Mouse (Mus musculus) lung, postnatal 0 days (tissue): Measurements from ENCODE around the gene Sparc. TPM values are rescaled to one million over a fixed set of nuclear protein-coding genes. Genes with fewer than 3 reads are reported as not detected.
A peak's percentile ranks its signal among the peaks of the same experiment; 100 is the strongest.

ENCODE experiments used
- ATAC-seq: fragments of 200-750 bp; cut with Nextera tagmentation; 2 replicates; pipeline ENCODE4 v1.8.0; 2017; ENCODE audit warnings: moderate library complexity
- DNase-seq: peaks from one replicate; pipeline ENCODE4 v3.0.0-alpha.2; 2016; ENCODE audit warnings: low spot score
- H3K27ac ChIP-seq: fragments of 300-500 bp; sonication (generic); 2 replicates; pipeline ENCODE4 v1.5.1; 2014; ENCODE audit warnings: antibody characterized with exemption, mild to moderate bottlenecking, low read length, mixed read lengths
- H3K27me3 ChIP-seq: fragments of 300-500 bp; sonication (generic); replicated peaks from 2 replicates; pipeline ENCODE4 v1.6.1; 2014; ENCODE audit warnings: low read length, mixed read lengths; ENCODE audit not compliant: insufficient read depth
- H3K36me3 ChIP-seq: fragments of 300-500 bp; sonication (generic); 2 replicates; pipeline ENCODE4 v1.6.1; 2014; ENCODE audit warnings: low read length, mixed read lengths; ENCODE audit not compliant: insufficient read depth
- H3K4me1 ChIP-seq: fragments of 300-500 bp; sonication (generic); 2 replicates; pipeline ENCODE4 v1.6.1; 2014; ENCODE audit warnings: antibody characterized with exemption, low read depth, low read length, mixed read lengths; ENCODE audit not compliant: insufficient read depth
- H3K4me2 ChIP-seq: fragments of 300-500 bp; sonication (generic); replicated peaks from 2 replicates; pipeline ENCODE4 v1.6.1; 2014; ENCODE audit warnings: low read depth, mild to moderate bottlenecking, low read length, moderate library complexity, mixed read lengths
- H3K4me3 ChIP-seq: fragments of 300-500 bp; sonication (generic); 2 replicates; pipeline ENCODE4 v1.5.1; 2014; ENCODE audit warnings: low read depth, low read length
- H3K9ac ChIP-seq: fragments of 300-500 bp; sonication (generic); replicated peaks from 2 replicates; pipeline ENCODE4 v1.6.1; 2014; ENCODE audit warnings: low read depth, mild to moderate bottlenecking
- H3K9me3 ChIP-seq: fragments of 300-500 bp; sonication (generic); 2 replicates; pipeline ENCODE4 v1.6.1; 2016; ENCODE audit warnings: low read length, mixed read lengths
- CTCF ChIP-seq: IDR thresholded peaks from 2 replicates; pipeline ENCODE4 v1.5.1; 2016; ENCODE audit warnings: antibody characterized with exemption, mild to moderate bottlenecking
- EP300 ChIP-seq: IDR thresholded peaks from 2 replicates; pipeline ENCODE4 v1.6.1; 2016; ENCODE audit warnings: antibody characterized with exemption, mild to moderate bottlenecking, control low read depth
- WGBS: fragments of 180-500 bp; shearing (Covaris S2); extraction: QIAGEN DNeasy Blood & Tissue Kit; methylation state at CpG from one replicate; pipeline ENCODE4 v1.1.7; 2014; 5-methylcytosine and 5-hydroxymethylcytosine counted together
- polyA plus RNA-seq: library from polyadenylated mRNA; unstranded; fragments of >200 nt; fragmentation: Nextera tagmentation; extraction: Ambion mirVana; gene quantifications from 2 replicates; pipeline ENCODE4 v1.2.1, GENCODE M21; 2015

Gene Sparc
- polyA plus RNA-seq, 1 experiment from 2014 or later, result 3,486 TPM

GRCm38 (mm10) chr11:55446579-55446978, 23.6 kb upstream of the Sparc start:
- Histone ChIP-seq H3K9ac (no peak overlapping the region), H3K27me3 (no peaks in the 10 kb centered on the region), H3K4me2 (no peak overlapping the region), H3K27ac (peak overlapping the region; percentile 32; the same call in 1 of the 2 replicates), H3K4me3 (no peak overlapping the region), H3K4me1 (no peaks in the 10 kb centered on the region), H3K36me3 (peaks cover 19% of the 10 kb centered on the region; the same call in 1 of the 2 replicates), H3K9me3 (no peaks in the 10 kb centered on the region)
- WGBS, result 18% methylated on average over 4 of the region's 4 CpGs
- ATAC-seq (peak; percentile 80), DNase-seq (peak; percentile 94)
- TF ChIP-seq EP300, result no peak
- TF ChIP-seq CTCF, result peak; percentile 97

GRCm38 (mm10) chr11:55444772-55445171, 21.8 kb upstream of the Sparc start:
- peaks cover 16% of the 10 kb centered on the region; the same call in 1 of the 2 replicates for H3K36me3 ChIP-seq
- H3K9me3 ChIP-seq, result no peaks in the 10 kb centered on the region
- no peak overlapping the region for H3K9ac ChIP-seq
- H3K27me3 ChIP-seq, result no peaks in the 10 kb centered on the region
- no peak for TF ChIP-seq EP300
- TF ChIP-seq CTCF, result peak; percentile 88
- ATAC-seq (peak; percentile 55), DNase-seq (peak; percentile 91)
- no peaks in the 10 kb centered on the region for H3K4me1 ChIP-seq
- no peak overlapping the region for H3K4me2 ChIP-seq
- no peak overlapping the region for H3K27ac ChIP-seq
- no peak overlapping the region for H3K4me3 ChIP-seq
- WGBS, result 0% methylated on average over 1 of the region's 1 CpGs

- 61% methylated on average over 5 of the region's 5 CpGs for WGBS
- H3K9ac ChIP-seq, result no peak overlapping the region
- ATAC-seq, result no peak
These were observed 16.7 kb upstream of the Sparc start for GRCm38 (mm10) chr11:55439718-55440117.

GRCm38 (mm10) chr11:55438031-55438430, 15.0 kb upstream of the Sparc start:
- no peak overlapping the region for H3K9ac ChIP-seq
- H3K4me2 ChIP-seq, result no peak overlapping the region
- no peak for DNase-seq
- no peak for ATAC-seq
- H3K27me3 ChIP-seq, result no peaks in the 10 kb centered on the region
- no peaks in the 10 kb centered on the region for H3K36me3 ChIP-seq
- H3K4me1 ChIP-seq, result no peaks in the 10 kb centered on the region
- WGBS, result 49% methylated on average over 4 of the region's 4 CpGs
- no peaks in the 10 kb centered on the region for H3K9me3 ChIP-seq
- TF ChIP-seq EP300 (no peak), CTCF (no peak)
- H3K4me3 ChIP-seq, result no peak overlapping the region
- H3K27ac ChIP-seq, result no peak overlapping the region

More at GRCm38 (mm10) chr11:55439718-55440117, 16.7 kb upstream of the Sparc start:
- Histone ChIP-seq H3K4me3 (no peak overlapping the region), H3K27me3 (no peaks in the 10 kb centered on the region), H3K4me2 (no peak overlapping the region), H3K9me3 (no peaks in the 10 kb centered on the region), H3K36me3 (0 out of 2 replicates have a peak, but pooled peaks cover 3% of the 10 kb centered on the region), H3K27ac (no peak overlapping the region), H3K4me1 (no peaks in the 10 kb centered on the region)
- no peak for DNase-seq
- TF ChIP-seq CTCF (no peak), EP300 (no peak)

GRCm38 (mm10) chr11:55436089-55436488, 13.1 kb upstream of the Sparc start:
- TF ChIP-seq CTCF (no peak), EP300 (no peak)
- H3K27ac ChIP-seq, result no peak overlapping the region
- H3K27me3 ChIP-seq, result no peaks in the 10 kb centered on the region
- H3K9ac ChIP-seq, result no peak overlapping the region
- 73% methylated on average over 6 of the region's 6 CpGs for WGBS
- ATAC-seq (no peak), DNase-seq (no peak)
- no peak overlapping the region for H3K4me3 ChIP-seq
- no peak overlapping the region for H3K4me2 ChIP-seq
- no peaks in the 10 kb centered on the region for H3K36me3 ChIP-seq
- no peaks in the 10 kb centered on the region for H3K9me3 ChIP-seq
- H3K4me1 ChIP-seq, result no peaks in the 10 kb centered on the region

- H3K4me2 ChIP-seq, result no peak overlapping the region
- 17% methylated on average over 3 of the region's 3 CpGs for WGBS
- TF ChIP-seq CTCF (no peak), EP300 (no peak)
- DNase-seq (peak; percentile 46), ATAC-seq (peak; percentile 27)
- no peaks in the 10 kb centered on the region for H3K9me3 ChIP-seq
- H3K36me3 ChIP-seq, result no peaks in the 10 kb centered on the region
- 0 out of 2 replicates have a peak overlapping the region, but pooled peaks have one; percentile 51 for H3K27ac ChIP-seq
- H3K4me1 ChIP-seq, result no peaks in the 10 kb centered on the region
- H3K27me3 ChIP-seq, result no peaks in the 10 kb centered on the region
- peak overlapping the region; percentile 16; the same call in 1 of the 2 replicates for H3K9ac ChIP-seq
- no peak overlapping the region for H3K4me3 ChIP-seq
These were observed 10.0 kb upstream of the Sparc start for GRCm38 (mm10) chr11:55432981-55433380.

- TF ChIP-seq CTCF, result no peak
- TF ChIP-seq EP300, result no peak
- no peaks in the 10 kb centered on the region for H3K36me3 ChIP-seq
- no peak overlapping the region for H3K9ac ChIP-seq
- no peaks in the 10 kb centered on the region for H3K27me3 ChIP-seq
- DNase-seq (no peak), ATAC-seq (no peak)
- H3K4me2 ChIP-seq, result no peak overlapping the region
- no peak overlapping the region for H3K4me3 ChIP-seq
- no peaks in the 10 kb centered on the region for H3K9me3 ChIP-seq
- H3K4me1 ChIP-seq, result no peaks in the 10 kb centered on the region
- H3K27ac ChIP-seq, result no peak overlapping the region
- WGBS, result 87% methylated on average over 2 of the region's 2 CpGs
These were observed 7.0 kb upstream of the Sparc start for GRCm38 (mm10) chr11:55429973-55430372.
